Mouse (Mus musculus) midbrain, embryonic 10.5 days (tissue): ENCODE measurements around the gene Zfp617. TPM values are rescaled to one million over a fixed set of nuclear protein-coding genes. Genes with fewer than 3 reads are reported as not detected.
"Not testable (repeated sequence)": the region's sequence is repeated elsewhere in the genome, so short reads cannot be mapped to it uniquely, and the experiment has no call there.

Experiments used
- DNase-seq: peaks from one replicate; pipeline ENCODE4 v3.0.0-alpha.2; 2017; ENCODE audit warnings: low spot score
- H3K27ac ChIP-seq: fragments of 300-500 bp; sonication (generic); replicated peaks from 2 replicates; pipeline ENCODE4 v1.5.1; 2016; ENCODE audit warnings: mild to moderate bottlenecking
- H3K27me3 ChIP-seq: fragments of 300-500 bp; sonication (generic); 2 replicates; pipeline ENCODE4 v1.6.1; 2016; ENCODE audit warnings: low read depth, mild to moderate bottlenecking; ENCODE audit not compliant: poor library complexity, severe bottlenecking
- H3K36me3 ChIP-seq: fragments of 300-500 bp; sonication (generic); 2 replicates; pipeline ENCODE4 v1.6.1; 2016; ENCODE audit warnings: mild to moderate bottlenecking, moderate library complexity
- H3K4me1 ChIP-seq: fragments of 300-500 bp; sonication (generic); 2 replicates; pipeline ENCODE4 v1.6.1; 2016
- H3K4me3 ChIP-seq: fragments of 300-500 bp; sonication (generic); 2 replicates; pipeline ENCODE4 v1.5.1; 2016; ENCODE audit warnings: mild to moderate bottlenecking, moderate library complexity
- H3K9me3 ChIP-seq: fragments of 300-500 bp; sonication (generic); replicated peaks from 2 replicates; pipeline ENCODE4 v1.6.1; 2016; ENCODE audit warnings: mild to moderate bottlenecking
- WGBS: fragments of 180-500 bp; shearing (Covaris S2); methylation state at CpG from one replicate; pipeline ENCODE4 v1.1.7; 2016; 5-methylcytosine and 5-hydroxymethylcytosine counted together
- polyA plus RNA-seq: library from polyadenylated mRNA; unstranded; fragments of >200 nt; fragmentation: Nextera tagmentation; extraction: Ambion mirVana; gene quantifications from 2 replicates; pipeline ENCODE4 v1.2.1, GENCODE M21; 2016

The Zfp617 gene
- polyA plus RNA-seq, 1 experiment from 2014 or later = 35.4 TPM

- H3K9me3 ChIP-seq = peaks cover 4% of the 10 kb centered on the region; the same call in 1 of the 2 replicates
- no peak overlapping the region for H3K4me3 ChIP-seq
- DNase-seq = no peak
- peaks cover 13% of the 10 kb centered on the region for H3K4me1 ChIP-seq
- H3K27me3 ChIP-seq = no peaks in the 10 kb centered on the region
- H3K27ac ChIP-seq = no peak overlapping the region
- peaks cover 69% of the 10 kb centered on the region for H3K36me3 ChIP-seq
These were observed 19.3 kb downstream of the Zfp617 start for GRCm38 (mm10) chr8:71927779-71928178.

GRCm38 (mm10) chr8:71938037-71938436 lies 29.6 kb downstream of the Zfp617 start:
- not testable (repeated sequence) for H3K27ac ChIP-seq, DNase-seq, H3K27me3 ChIP-seq, H3K4me3 ChIP-seq, H3K4me1 ChIP-seq
- peaks cover 13% of the 10 kb centered on the region for H3K9me3 ChIP-seq
- WGBS = 92% methylated on average over 2 of the region's 2 CpGs
- peaks cover 19% of the 10 kb centered on the region for H3K36me3 ChIP-seq

- Histone ChIP-seq H3K36me3 (no peaks in the 10 kb centered on the region), H3K27ac (no peak overlapping the region), H3K9me3 (no peaks in the 10 kb centered on the region), H3K4me1 (no peaks in the 10 kb centered on the region), H3K4me3 (no peak overlapping the region), H3K27me3 (no peaks in the 10 kb centered on the region)
- WGBS = 78% methylated on average over 2 of the region's 2 CpGs
- DNase-seq = no peak
These were observed 32.1 kb downstream of the Zfp617 start for GRCm38 (mm10) chr8:71940293-71941208.

GRCm38 (mm10) chr8:71941776-71942175 lies 33.3 kb downstream of the Zfp617 start:
- no peaks in the 10 kb centered on the region for H3K36me3 ChIP-seq
- 85% methylated on average over 1 of the region's 1 CpGs for WGBS
- no peaks in the 10 kb centered on the region for H3K4me1 ChIP-seq
- H3K27ac ChIP-seq = no peak overlapping the region
- no peaks in the 10 kb centered on the region for H3K9me3 ChIP-seq
- H3K4me3 ChIP-seq = no peak overlapping the region
- H3K27me3 ChIP-seq = no peaks in the 10 kb centered on the region
- DNase-seq = no peak

GRCm38 (mm10) chr8:71948624-71949023 lies 40.2 kb downstream of the Zfp617 start:
- Histone ChIP-seq H3K36me3 (peaks cover 11% of the 10 kb centered on the region), H3K4me3 (no peak overlapping the region), H3K27me3 (no peaks in the 10 kb centered on the region), H3K4me1 (peaks cover 18% of the 10 kb centered on the region), H3K27ac (no peak overlapping the region), H3K9me3 (peaks cover 4% of the 10 kb centered on the region; the same call in 1 of the 2 replicates)
- DNase-seq = no peak
- WGBS = 91% methylated on average over 5 of the region's 5 CpGs

GRCm38 (mm10) chr8:71950482-71951221 lies 42.2 kb downstream of the Zfp617 start, which contains the start of gene Zfp961:
TSS of gene Zfp961 (plus strand) at chr8:71951038.
- Histone ChIP-seq H3K4me1 (peaks cover 18% of the 10 kb centered on the region), H3K27ac (peak within 1 kb of the TSS; percentile 92), H3K36me3 (peaks cover 31% of the 10 kb centered on the region), H3K9me3 (peaks cover 24% of the 10 kb centered on the region; the same call in 1 of the 2 replicates), H3K27me3 (no peaks in the 10 kb centered on the region), H3K4me3 (peak within 1 kb of the TSS; percentile 75)
- DNase-seq = peak; percentile 94
- WGBS = 4% methylated on average over 34 of the region's 34 CpGs

- H3K4me3 ChIP-seq = peak overlapping the region; percentile 75
- 49% methylated on average over 14 of the region's 14 CpGs for WGBS
- DNase-seq = peak; percentile 23
- H3K27ac ChIP-seq = peak overlapping the region; percentile 92
- peaks cover 18% of the 10 kb centered on the region for H3K4me1 ChIP-seq
- peaks cover 33% of the 10 kb centered on the region; the same call in 1 of the 2 replicates for H3K9me3 ChIP-seq
- peaks cover 41% of the 10 kb centered on the region for H3K36me3 ChIP-seq
- no peaks in the 10 kb centered on the region for H3K27me3 ChIP-seq
These were observed 43.2 kb downstream of the Zfp617 start for GRCm38 (mm10) chr8:71951436-71952161.

GRCm38 (mm10) chr8:71952489-71952888 lies 44.1 kb downstream of the Zfp617 start:
- no peak overlapping the region for H3K27ac ChIP-seq
- no peak for DNase-seq
- H3K4me3 ChIP-seq = peak overlapping the region; percentile 75; the same call in 1 of the 2 replicates
- H3K4me1 ChIP-seq = peaks cover 18% of the 10 kb centered on the region
- H3K36me3 ChIP-seq = peaks cover 42% of the 10 kb centered on the region
- no peaks in the 10 kb centered on the region for H3K27me3 ChIP-seq
- 94% methylated on average over 1 of the region's 1 CpGs for WGBS
- peaks cover 37% of the 10 kb centered on the region; the same call in 1 of the 2 replicates for H3K9me3 ChIP-seq

- H3K4me3 ChIP-seq, H3K27me3 ChIP-seq, H3K27ac ChIP-seq, DNase-seq: not testable (repeated sequence)
- H3K36me3 ChIP-seq = peaks cover 48% of the 10 kb centered on the region
- 95% methylated on average over 16 of the region's 16 CpGs for WGBS
- H3K4me1 ChIP-seq = peaks cover 18% of the 10 kb centered on the region
- peaks cover 37% of the 10 kb centered on the region; the same call in 1 of the 2 replicates for H3K9me3 ChIP-seq
These were observed 44.7 kb downstream of the Zfp617 start for GRCm38 (mm10) chr8:71952961-71953700.

GRCm38 (mm10) chr8:71954666-71955065 lies 46.2 kb downstream of the Zfp617 start:
- no peak for DNase-seq
- 96% methylated on average over 9 of the region's 9 CpGs for WGBS
- H3K36me3 ChIP-seq = peaks cover 56% of the 10 kb centered on the region
- peaks cover 18% of the 10 kb centered on the region for H3K4me1 ChIP-seq
- H3K4me3 ChIP-seq = no peak overlapping the region
- no peaks in the 10 kb centered on the region for H3K27me3 ChIP-seq
- H3K27ac ChIP-seq = no peak overlapping the region
- peaks cover 37% of the 10 kb centered on the region; the same call in 1 of the 2 replicates for H3K9me3 ChIP-seq

GRCm38 (mm10) chr8:71960483-71960882 lies 52.0 kb downstream of the Zfp617 start:
- Histone ChIP-seq H3K27ac (no peak overlapping the region), H3K27me3 (no peaks in the 10 kb centered on the region), H3K9me3 (peaks cover 31% of the 10 kb centered on the region), H3K36me3 (peaks cover 80% of the 10 kb centered on the region), H3K4me1 (no peaks in the 10 kb centered on the region), H3K4me3 (no peak overlapping the region)
- no peak for DNase-seq

GRCm38 (mm10) chr8:71961796-71962195 lies 53.4 kb downstream of the Zfp617 start:
- Histone ChIP-seq H3K4me3 (no peak overlapping the region), H3K27me3 (no peaks in the 10 kb centered on the region), H3K9me3 (peaks cover 31% of the 10 kb centered on the region), H3K27ac (no peak overlapping the region), H3K4me1 (no peaks in the 10 kb centered on the region), H3K36me3 (peaks cover 80% of the 10 kb centered on the region)
- 91% methylated on average over 5 of the region's 5 CpGs for WGBS
- no peak for DNase-seq
